Comparison of ENCODE assay signal across 10 mouse cellular contexts in genomic region chr17:71194906-71195632, GRCm38 (mm10). TPM values are rescaled to one million over a fixed set of nuclear protein-coding genes. Genes with fewer than 3 reads are reported as not detected.
DNase-seq lines count a peak whose midpoint lies in the region; ATAC-seq and TF ChIP-seq lines count a peak whose summit lies in the region.
"Had no signal": no experiment of that assay in that cellular context is flagged by ENCODE, and none has a peak within 500 bp of the region (broad histone marks: within the 10 kb centered on the region; RNA-seq: fewer than 3 reads in every experiment).

No protein-coding gene starts in this region.

- H3K4me3 ChIP-seq in hindbrain, embryonic 15.5 days = no peak overlapping the region
- no peak overlapping the region for H3K4me3 ChIP-seq in hindbrain, embryonic 11.5 days (ENCODE audit: low read depth, low read length)
- no peak overlapping the region for H3K4me3 ChIP-seq in stomach, postnatal 0 days (ENCODE audit: low read depth, low read length)
- H3K4me3 ChIP-seq: neural tube, embryonic 12.5 days had no signal

- H3K4me1 ChIP-seq in hindbrain, embryonic 15.5 days (replicated peaks) = peaks cover 6% of the 10 kb centered on the region
- H3K4me1 ChIP-seq in hindbrain, embryonic 11.5 days (replicated peaks; ENCODE audit: control insufficient read depth, insufficient read depth, low read length) = no peaks in the 10 kb centered on the region
- peaks cover 8% of the 10 kb centered on the region; the same call in 1 of the 2 replicates for H3K4me1 ChIP-seq in stomach, postnatal 0 days (replicated peaks; ENCODE audit: control insufficient read depth, insufficient read depth)

- no peaks in the 10 kb centered on the region for H3K9me3 ChIP-seq in hindbrain, embryonic 15.5 days
- H3K9me3 ChIP-seq in hindbrain, embryonic 11.5 days (ENCODE audit: control insufficient read depth, low read length) = no peaks in the 10 kb centered on the region
- H3K9me3 ChIP-seq in stomach, postnatal 0 days (ENCODE audit: control insufficient read depth, low read length) = no peaks in the 10 kb centered on the region

- no peaks in the 10 kb centered on the region for H3K36me3 ChIP-seq in hindbrain, embryonic 15.5 days
- H3K36me3 ChIP-seq in hindbrain, embryonic 11.5 days (ENCODE audit: control insufficient read depth, insufficient read depth, low read length) = no peaks in the 10 kb centered on the region
- H3K36me3 ChIP-seq in stomach, postnatal 0 days (ENCODE audit: control insufficient read depth, insufficient read depth, low read length) = no peaks in the 10 kb centered on the region
- H3K36me3 ChIP-seq: neural tube, embryonic 12.5 days had no signal

- ATAC-seq in hindbrain, embryonic 15.5 days (ENCODE audit: low FRiP score, low read depth) = no peak
- ATAC-seq in hindbrain, embryonic 11.5 days (ENCODE audit: low FRiP score) = no peak
- ATAC-seq in granulocyte monocyte progenitor cell, adult 5-6 weeks (replicated peaks; ENCODE audit: poor library complexity, severe bottlenecking) = peak; percentile 36
- ATAC-seq in stomach, postnatal 0 days (ENCODE audit: low FRiP score, low TSS enrichment) = peak; percentile 28; the same call in 1 of the 2 replicates

- no peak for TF ChIP-seq CTCF in stomach, postnatal 0 days (IDR thresholded peaks at IDR 0.05; ENCODE audit: low read depth)

- no peak overlapping the region for H3K27ac ChIP-seq in hindbrain, embryonic 15.5 days (replicated peaks)
- H3K27ac ChIP-seq in hindbrain, embryonic 11.5 days (ENCODE audit: low read depth, low read length) = no peak overlapping the region
- peak overlapping the region; percentile 35; the same call in 1 of the 2 replicates for H3K27ac ChIP-seq in stomach, postnatal 0 days (replicated peaks)
- H3K27ac ChIP-seq: neural tube, embryonic 12.5 days had no signal

- TF ChIP-seq EP300 in stomach, postnatal 0 days (optimal IDR thresholded peaks at IDR 0.05) = no peak

- no peak overlapping the region for H3K9ac ChIP-seq in hindbrain, embryonic 15.5 days
- no peak overlapping the region for H3K9ac ChIP-seq in hindbrain, embryonic 11.5 days (ENCODE audit: low read depth, low read length)
- H3K9ac ChIP-seq in stomach, postnatal 0 days (ENCODE audit: low read length) = no peak overlapping the region
- H3K9ac ChIP-seq: neural tube, embryonic 12.5 days had no signal

- WGBS in hindbrain, embryonic 15.5 days = 87% methylated on average over 3 of the region's 3 CpGs
- WGBS in hindbrain, embryonic 11.5 days = 92% methylated on average over 3 of the region's 3 CpGs
- WGBS in stomach, postnatal 0 days = 57% methylated on average over 3 of the region's 3 CpGs

- H3K27me3 ChIP-seq in hindbrain, embryonic 15.5 days = no peaks in the 10 kb centered on the region
- no peaks in the 10 kb centered on the region for H3K27me3 ChIP-seq in hindbrain, embryonic 11.5 days (ENCODE audit: control insufficient read depth, insufficient read depth, low read length)
- no peaks in the 10 kb centered on the region for H3K27me3 ChIP-seq in stomach, postnatal 0 days (ENCODE audit: control insufficient read depth, insufficient read depth, low read length)
- H3K27me3 ChIP-seq: neural tube, embryonic 12.5 days had no signal

- no peak for DNase-seq in hindbrain, embryonic 11.5 days (ENCODE audit: low spot score)
- peak; percentile 7 for DNase-seq in retina, postnatal 1 day
- no peak for DNase-seq in retina, embryonic 14.5 days (ENCODE audit: low spot score)
- DNase-seq in stomach, postnatal 0 days (ENCODE audit: low spot score) = no peak
- DNase-seq in right cerebral cortex, postnatal 10 days (ENCODE audit: low spot score in 2 of 2) = no peak
- no peak for DNase-seq in embryo, embryonic 11 days
- DNase-seq: gastrocnemius, postnatal 25 days had no signal

- H3K4me2 ChIP-seq in hindbrain, embryonic 15.5 days = peak overlapping the region; percentile 36; the same call in 1 of the 2 replicates
- H3K4me2 ChIP-seq in hindbrain, embryonic 11.5 days (replicated peaks; ENCODE audit: low read depth, low read length) = no peak overlapping the region
- peak overlapping the region; percentile 46 for H3K4me2 ChIP-seq in stomach, postnatal 0 days (replicated peaks; ENCODE audit: low read depth)
- H3K4me2 ChIP-seq: neural tube, embryonic 12.5 days had no signal

RNA-seq across cellular contexts. Expression of gene Lpin2, which starts 12.7 kb away (rescaled TPM):
- polyA plus RNA-seq in hindbrain, embryonic 15.5 days (2015; fragmentation: Nextera tagmentation; extraction: Ambion mirVana) = 41.7 and 42.6 TPM in 2 replicates
- 33.8 and 39.4 TPM in 2 replicates for polyA plus RNA-seq in hindbrain, embryonic 11.5 days (2014; fragmentation: Nextera tagmentation; extraction: Ambion mirVana)
- 27.0 and 27.9 TPM in 2 replicates for total RNA-seq in granulocyte monocyte progenitor cell, adult 5-6 weeks (2014; fragmentation: Nextera tagmentation)
- 24.9 and 42.3 TPM in 2 replicates for total RNA-seq in granulocyte monocyte progenitor cell, adult 5-6 weeks (2017)
- polyA plus RNA-seq in stomach, postnatal 0 days (2015; fragmentation: Nextera tagmentation; extraction: Ambion mirVana) = 21.3 and 22.6 TPM in 2 replicates

Comparison
In these comparisons a context has a peak if more than half of its experiments do, and no peak if none do; other contexts are left out.
1. ATAC-seq: peak in granulocyte monocyte progenitor cell, adult 5-6 weeks (single experiment) and stomach, postnatal 0 days (single experiment); none in hindbrain, embryonic 15.5 days (single experiment) and hindbrain, embryonic 11.5 days (single experiment).